Mouse (Mus musculus) gastrocnemius, adult 8-10 months (tissue): ENCODE data around the gene Nek10. TPM values are rescaled to one million over a fixed set of nuclear protein-coding genes. Genes with fewer than 3 reads are reported as not detected.
"Not testable (repeated sequence)": the region's sequence is repeated elsewhere in the genome, so short reads cannot be mapped to it uniquely, and the experiment has no call there.

Source experiments
- DNase-seq, 2 experiments: peaks; one replicate each; pipeline ENCODE4 v3.0.0; 2022; ENCODE audit warnings: low spot score in 2 of 2
- total RNA-seq, 4 experiments: library from RNA; stranded (reverse); gene quantifications; 2 replicates each; pipeline ENCODE4 v1.2.4; 2022

Nek10 gene
- under 1 TPM in 2 of 4 experiments, not detected in 2; 0.07 to 0.08 TPM for total RNA-seq

- not testable (repeated sequence) for DNase-seq
Observed at GRCm38 (mm10) chr14:14803115-14803514, at the start of gene Nek10. Nek10 (plus strand) TSS chr14:14803415.

DNA sequence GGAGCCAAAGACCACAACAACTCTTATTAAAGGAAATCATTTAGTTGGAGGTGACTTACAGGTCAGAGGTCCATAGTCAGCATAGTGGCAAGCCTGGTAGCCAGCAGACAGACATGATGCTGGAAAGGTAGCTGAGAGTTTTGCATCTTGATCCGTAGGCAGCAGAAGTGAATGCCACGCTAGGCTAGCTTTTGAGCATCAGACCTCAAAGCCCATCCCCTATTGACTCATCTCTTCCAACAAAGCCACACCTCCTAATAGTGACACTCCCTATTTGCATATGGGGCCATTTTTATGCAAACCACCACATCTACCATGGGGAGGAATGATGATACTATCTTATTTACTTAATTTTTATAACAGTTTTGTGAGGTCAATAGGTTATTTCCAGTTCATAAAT, 22.0 kb upstream of the Nek10 start:
- no peak for DNase-seq

GRCm38 (mm10) chr14:14784223-14784622, 19.0 kb upstream of the Nek10 start:
- no peak for DNase-seq

DNA sequence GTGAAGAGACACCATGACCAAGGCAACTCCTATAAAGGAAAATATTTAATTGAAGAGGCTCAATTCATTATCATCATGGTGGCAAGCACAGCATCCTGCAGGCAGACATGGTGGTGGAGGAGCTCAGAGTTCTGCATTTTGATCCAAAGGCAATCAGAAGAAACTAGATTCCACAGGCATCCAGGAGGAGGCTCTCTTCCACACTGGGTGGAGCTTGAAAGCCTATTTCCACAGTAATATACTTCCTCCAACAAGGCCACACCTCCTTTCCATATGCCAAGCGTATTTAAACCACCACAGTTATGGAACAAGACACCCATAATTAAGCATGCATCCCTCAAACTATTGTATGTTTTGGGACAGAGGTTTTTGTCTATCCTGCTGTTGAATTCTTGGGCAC, 16.2 kb upstream of the Nek10 start:
- DNase-seq: no peak

GRCm38 (mm10) chr14:14789840-14790470, 13.3 kb upstream of the Nek10 start:
- DNase-seq: no peak

DNA sequence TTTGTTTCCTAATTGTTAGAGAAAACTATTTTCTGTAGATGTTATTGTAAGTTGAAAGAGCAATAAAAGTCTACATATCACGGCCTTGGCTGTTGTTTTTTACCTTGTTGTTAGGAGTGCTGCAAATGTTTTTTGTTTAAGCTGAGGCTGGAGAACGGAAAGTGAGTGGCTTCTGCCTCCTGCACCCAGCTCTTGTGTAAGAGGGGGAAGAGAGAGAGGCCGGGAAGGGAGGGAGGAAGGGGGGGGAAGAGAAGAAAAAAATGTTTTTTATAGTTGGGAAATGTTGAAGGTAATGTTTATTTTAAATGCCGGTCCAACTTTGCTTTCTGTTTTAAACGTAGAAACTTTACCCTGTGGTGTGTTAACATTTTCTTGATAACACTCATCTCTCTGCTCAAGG, 3.4 kb upstream of the Nek10 start:
- DNase-seq: no peak

- no peak for DNase-seq
Observed at GRCm38 (mm10) chr14:14800332-14800731, 2.9 kb upstream of the Nek10 start.

GRCm38 (mm10) chr14:14800810-14801209, 2.4 kb upstream of the Nek10 start:
- DNase-seq: no peak

- no peak for DNase-seq
Observed at GRCm38 (mm10) chr14:14803921-14804517, 804 bp downstream of the Nek10 start.

DNA sequence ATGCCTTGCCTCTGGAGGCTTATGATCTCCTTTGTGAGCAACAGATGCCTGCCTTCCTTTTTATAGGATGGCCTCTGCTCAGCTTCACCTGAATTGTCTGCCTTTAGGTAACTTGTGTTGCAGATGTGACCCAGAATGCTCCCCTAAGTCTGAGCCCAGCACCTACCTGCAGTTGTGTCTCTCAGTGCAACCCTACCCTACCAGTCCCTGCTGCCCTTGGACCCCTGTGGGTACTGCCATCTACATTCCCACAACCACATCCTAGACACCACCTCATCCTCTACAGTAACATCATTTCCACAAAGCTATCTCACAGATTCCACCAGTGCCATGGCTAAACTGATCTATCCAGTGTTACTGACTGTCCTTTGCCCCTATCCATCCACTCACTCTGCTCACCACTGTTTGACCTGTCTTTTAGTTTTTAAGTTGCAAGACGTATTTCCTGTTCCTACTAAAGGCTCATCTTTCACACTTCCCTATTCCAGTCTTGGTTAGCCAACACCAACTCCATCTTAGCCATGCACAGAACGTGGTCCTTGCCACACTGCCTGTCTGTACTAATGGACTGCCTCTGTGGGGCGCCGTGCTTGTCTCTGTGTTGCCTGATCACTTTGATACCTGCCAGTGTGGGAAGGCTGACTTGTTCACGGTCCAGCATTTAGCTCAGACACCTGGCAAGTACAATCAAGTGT, 1.4 kb downstream of the Nek10 start:
- DNase-seq: no peak

DNA sequence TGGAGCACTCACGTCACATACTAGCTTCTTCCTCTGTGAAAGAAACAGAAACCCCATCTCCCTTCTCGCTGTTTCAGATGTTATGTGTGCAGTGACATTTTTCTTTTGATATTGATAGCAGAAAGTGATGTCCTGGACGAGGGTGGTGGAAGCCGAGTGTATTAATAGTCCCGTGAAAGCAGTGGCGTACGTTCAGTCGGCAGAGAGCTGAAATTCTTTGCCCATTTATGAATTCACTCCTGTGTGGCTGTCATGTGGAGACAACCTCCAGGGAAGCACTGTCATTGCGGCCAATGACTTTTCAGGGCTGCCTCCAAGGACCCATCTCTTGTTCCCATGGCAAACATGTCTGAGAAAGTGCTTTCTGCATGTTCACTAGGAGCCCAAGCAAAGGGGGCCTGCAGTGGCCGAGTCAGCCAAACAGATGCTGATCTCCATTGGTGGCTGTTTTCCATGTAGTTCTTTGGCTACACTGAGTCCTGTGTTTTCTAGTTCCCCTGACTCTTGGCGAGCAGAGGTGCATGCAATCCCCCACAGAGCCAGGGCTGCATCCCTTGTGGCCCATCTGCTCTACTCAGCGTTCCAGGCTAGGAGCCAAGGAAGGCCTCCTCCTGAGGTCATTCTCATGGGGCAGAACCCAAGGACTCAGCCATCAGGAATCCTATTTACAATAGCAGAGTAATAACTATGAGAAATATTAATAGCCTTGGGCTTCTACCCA, 29.5 kb downstream of the Nek10 start:
- DNase-seq: peak; percentile 73 to 83

GRCm38 (mm10) chr14:14833498-14833897, 30.3 kb downstream of the Nek10 start:
- no peak for DNase-seq

GRCm38 (mm10) chr14:14834266-14834665, 31.1 kb downstream of the Nek10 start:
- DNase-seq: no peak

- DNase-seq: no peak
Observed at GRCm38 (mm10) chr14:14837627-14838026, 34.4 kb downstream of the Nek10 start.

DNA sequence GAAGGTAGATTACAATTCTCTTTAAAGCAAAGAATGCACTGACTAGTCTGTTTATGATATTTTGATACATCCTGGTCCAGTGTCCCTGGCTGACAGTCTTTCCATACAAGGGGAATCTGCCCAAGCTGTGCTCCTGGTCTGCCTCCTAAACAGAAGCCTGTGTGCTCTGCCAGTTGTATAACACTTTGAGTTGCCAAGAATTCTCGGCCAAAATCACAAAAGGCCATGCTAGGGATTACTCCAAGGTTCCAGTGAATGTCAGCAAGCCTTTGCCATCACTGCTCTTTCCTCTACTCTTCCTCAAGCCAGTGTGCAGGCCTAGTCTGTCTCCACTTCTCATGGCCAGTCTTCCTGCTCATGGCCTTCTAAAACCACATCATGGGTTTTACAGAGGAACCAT, 34.9 kb downstream of the Nek10 start:
- DNase-seq: no peak

DNA sequence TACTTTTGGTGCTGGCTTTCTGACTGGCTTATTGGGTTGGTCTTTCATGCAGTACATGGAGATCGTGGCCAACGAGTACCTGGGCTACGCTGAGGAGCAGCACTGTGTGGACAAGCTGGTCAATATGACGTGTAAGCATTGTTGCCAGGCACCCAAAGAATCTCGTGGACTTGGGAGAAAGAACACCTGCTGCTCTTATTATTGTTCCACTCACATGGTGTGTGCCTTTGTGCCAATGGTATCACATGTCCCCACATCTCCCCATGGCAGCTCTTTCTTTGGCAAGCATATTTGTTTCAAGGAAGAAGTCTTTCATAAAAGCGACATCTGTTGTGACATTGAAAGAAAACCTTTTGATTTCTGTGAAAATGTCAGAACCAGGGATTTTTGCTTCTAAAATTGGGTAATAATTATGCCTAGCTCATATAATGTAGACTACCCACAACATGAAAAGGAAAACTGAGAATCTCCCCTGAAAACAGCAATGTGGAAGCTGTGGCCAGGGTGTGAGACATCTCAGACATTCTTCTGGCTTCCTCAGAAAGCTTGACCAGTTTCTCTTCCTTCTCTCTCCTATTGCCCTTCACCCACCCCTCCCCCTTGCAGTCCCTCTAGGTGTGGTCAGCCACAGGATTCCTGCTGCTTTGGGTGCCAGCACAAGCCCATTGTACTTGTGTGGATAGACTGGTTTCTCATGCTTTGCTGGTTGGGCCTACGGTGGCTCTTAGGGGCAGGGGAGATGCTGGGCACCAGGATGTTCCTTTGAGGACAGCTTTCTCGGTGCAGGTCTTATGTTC, 39.7 kb downstream of the Nek10 start:
- DNase-seq: no peak

DNA sequence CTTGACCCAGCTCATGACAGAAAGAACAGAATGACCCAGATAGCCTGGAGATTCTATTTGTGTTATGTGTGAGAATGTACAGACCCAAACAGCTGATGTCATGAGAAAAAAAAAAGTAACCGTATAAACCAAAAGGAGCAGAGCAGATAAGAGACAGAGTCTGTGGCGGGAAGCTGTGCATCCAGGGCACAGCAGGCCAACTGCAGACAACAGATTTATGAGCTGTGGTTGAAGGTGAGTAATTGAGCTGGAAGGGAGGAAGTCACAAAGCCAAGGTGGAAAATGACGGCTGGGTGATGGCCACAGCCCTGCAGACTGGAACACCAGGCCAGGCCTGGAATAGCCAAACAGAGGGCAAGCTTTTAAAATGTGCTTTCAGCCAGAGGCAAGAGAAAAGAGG, 49.6 kb downstream of the Nek10 start:
- DNase-seq: no peak

DNA sequence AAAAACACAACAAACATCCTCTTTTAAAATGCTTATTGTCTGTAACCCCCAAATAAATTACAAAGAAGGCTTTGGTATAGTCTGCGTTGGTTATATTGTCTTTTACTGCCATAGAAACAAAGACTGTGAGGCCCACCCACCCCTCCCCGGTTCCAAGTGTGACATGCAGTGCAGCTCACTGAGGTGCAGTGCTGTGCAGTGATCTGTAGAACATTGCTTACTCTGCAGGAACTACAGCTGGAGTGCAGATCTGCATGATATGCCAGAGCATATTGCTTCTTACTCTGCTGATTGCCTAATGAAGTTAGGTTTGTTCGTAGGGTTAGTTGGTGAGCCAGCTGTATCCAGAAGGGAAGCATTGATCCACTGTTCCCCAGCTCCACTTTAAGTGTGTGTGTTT, 57.1 kb downstream of the Nek10 start:
- DNase-seq: no peak

- DNase-seq: peak; percentile 22 to 56
Observed at GRCm38 (mm10) chr14:14863690-14864356, 60.6 kb downstream of the Nek10 start.

DNA sequence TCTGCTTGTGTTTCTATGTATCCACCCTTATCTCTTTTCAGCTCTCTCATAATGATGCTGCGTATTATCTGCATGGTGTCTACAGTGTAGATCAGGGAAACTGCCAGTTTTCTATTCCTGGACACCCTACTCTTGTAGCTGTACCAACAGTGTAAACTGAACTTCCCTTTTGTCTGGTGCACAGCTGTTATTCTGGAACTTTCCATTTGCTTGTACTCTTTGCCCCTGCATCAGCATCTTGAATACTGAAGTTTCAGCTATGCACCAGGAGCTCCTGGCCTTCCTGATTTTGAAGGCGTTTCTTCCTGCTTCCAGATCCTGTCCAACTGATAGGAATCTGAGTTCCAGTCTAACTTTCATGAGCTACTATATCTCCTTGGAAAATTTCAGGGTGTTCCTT, 66.0 kb downstream of the Nek10 start:
- DNase-seq: no peak

- DNase-seq: no peak
Observed at GRCm38 (mm10) chr14:14870059-14870458, 66.8 kb downstream of the Nek10 start.
